Comparison of ENCODE assay signal across 26 mouse cellular contexts in genomic region chr7:117515794-117516193, GRCm38 (mm10).
DNase-seq lines count a peak whose midpoint lies in the region; ATAC-seq and TF ChIP-seq lines count a peak whose summit lies in the region.
"Had no signal": no experiment of that assay in that cellular context is flagged by ENCODE, and none has a peak within 500 bp of the region (broad histone marks: within the 10 kb centered on the region; RNA-seq: fewer than 3 reads in every experiment).

No protein-coding gene starts in this region.

- H3K4me3 ChIP-seq in layer of hippocampus, adult 2 months = no peak overlapping the region
- H3K4me3 ChIP-seq: embryonic facial prominence, embryonic 12.5 days; hindbrain, embryonic 13.5 days; limb, embryonic 13.5 days; lung, embryonic 15.5 days; midbrain, embryonic 15.5 days; neural tube, embryonic 15.5 days had no signal

- ATAC-seq in CD4-positive, CD25-positive, alpha-beta regulatory T cell, adult 4 months = peak; percentile 53
- peak; percentile 54 for ATAC-seq in inflammation-experienced regulatory T-cells, adult 6 months
- ATAC-seq: forebrain, embryonic 14.5 days; midbrain, embryonic 15.5 days had no signal

- peak; percentile 67 to 73 for DNase-seq in spleen, postnatal 36 days (ENCODE audit: low spot score in 2 of 2)
- DNase-seq in spleen, postnatal 14 days (ENCODE audit: low spot score in 2 of 2) = no peak
- no peak for DNase-seq in cerebellum, adult 9-11 months
- DNase-seq in layer of hippocampus, adult 2 months (ENCODE audit: low spot score in 2 of 2) = no peak
- no peak for DNase-seq in heart, adult 9 months (ENCODE audit: low spot score in 2 of 2)
- DNase-seq: adrenal gland, postnatal 36 days; cerebellum, adult 2 months; cerebellum, postnatal 25 days; embryo, embryonic 11 days; gastrocnemius, postnatal 14 days; heart, adult 11 months; heart, postnatal 4 days; kidney, adult 11 months; kidney, postnatal 25 days; lung, postnatal 4 days; thymus, adult 18-20 months; thymus, postnatal 4 days had no signal

- no peak for TF ChIP-seq CTCF in layer of hippocampus, adult 2 months (conservative IDR thresholded peaks at IDR 0.05)

- no peak overlapping the region for H3K27ac ChIP-seq in layer of hippocampus, adult 2 months
- H3K27ac ChIP-seq: embryonic facial prominence, embryonic 12.5 days; hindbrain, embryonic 13.5 days; limb, embryonic 13.5 days; lung, embryonic 15.5 days; midbrain, embryonic 15.5 days; neural tube, embryonic 15.5 days had no signal

Comparison
In these comparisons a context has a peak if more than half of its experiments do, and no peak if none do; other contexts are left out.
1. DNase-seq: peak in spleen, postnatal 36 days (2 of 2); none in spleen, postnatal 14 days (0 of 2), cerebellum, adult 9-11 months (single experiment), layer of hippocampus, adult 2 months (0 of 2) and heart, adult 9 months (0 of 2).